Mouse (Mus musculus): ENCODE measurements around the gene Mpig6b.

DNA sequence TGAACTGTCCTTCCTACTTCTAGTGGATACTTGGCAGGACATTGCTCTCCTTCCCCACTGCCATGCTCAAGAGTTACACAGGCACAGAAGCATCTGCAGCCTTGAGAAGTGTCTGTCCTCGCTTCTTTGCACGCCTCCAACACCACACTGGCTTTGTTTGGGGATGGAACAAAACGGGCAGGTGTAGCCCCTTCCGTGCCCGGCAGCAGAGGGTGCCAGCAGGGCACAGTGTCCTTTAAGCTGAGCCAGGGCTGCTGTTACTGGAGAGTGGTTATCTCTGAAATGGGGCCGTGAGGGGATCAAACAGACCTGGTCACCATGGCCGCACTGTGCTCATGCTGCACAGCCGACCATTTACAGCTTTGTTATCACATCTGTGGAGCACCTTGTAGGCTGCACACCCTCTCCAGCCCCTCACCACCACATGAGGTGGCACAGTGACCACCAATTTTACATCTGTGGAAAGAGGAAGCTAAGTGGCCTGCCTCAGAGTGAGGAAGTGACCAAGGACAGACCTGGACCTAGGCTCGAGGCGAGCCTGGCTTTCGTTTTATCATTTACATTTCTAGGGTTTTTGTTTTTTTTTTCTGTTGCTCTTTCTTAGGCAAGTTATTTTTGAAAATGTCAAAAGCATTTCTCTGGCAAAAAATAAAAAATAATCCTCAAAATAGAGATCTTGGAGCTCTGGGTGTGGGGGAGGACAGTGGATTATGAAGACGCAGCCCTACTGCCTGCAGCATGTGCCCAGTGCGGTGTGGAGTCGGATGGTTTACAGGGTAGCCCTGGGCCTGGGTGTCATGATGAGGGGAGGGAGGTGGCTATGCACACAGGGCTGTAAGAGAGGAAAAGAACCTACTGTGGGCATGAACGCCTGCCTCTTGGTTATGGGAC is 28.7 kb upstream of the Mpig6b start:
- TF ChIP-seq CTCF (IDR thresholded peaks at IDR 0.05; ENCODE audit: borderline replicate concordance, insufficient read depth, low read depth, low read length) (no peak), POLR2A (IDR thresholded peaks at IDR 0.05; ENCODE audit: borderline replicate concordance, insufficient read depth, low read length) (no peak)

Measured in cerebellum, adult 2 months (tissue).